Mouse (Mus musculus): Measurements from ENCODE around the gene 4930555G01Rik. TPM values are rescaled to one million over a fixed set of nuclear protein-coding genes. Genes with fewer than 3 reads are reported as not detected.
"Not testable (repeated sequence)": the region's sequence is repeated elsewhere in the genome, so short reads cannot be mapped to it uniquely, and the experiment has no call there.

4930555G01Rik gene
- polyA plus RNA-seq (2015; fragmentation: Nextera tagmentation; extraction: Ambion mirVana) = not detected in 2 replicates

GRCm38 (mm10) chr14:5050329-5050728 lies at the start of gene 4930555G01Rik:
Gene 4930555G01Rik (plus strand): TSS chr14:5050629.
- ATAC-seq (ENCODE audit: insufficient number of reproducible peaks, low FRiP score, low TSS enrichment, low read depth); H3K4me2 ChIP-seq; H3K27me3 ChIP-seq; H3K9me3 ChIP-seq; H3K9ac ChIP-seq; H3K4me1 ChIP-seq; H3K4me3 ChIP-seq; H3K36me3 ChIP-seq; H3K27ac ChIP-seq: not testable (repeated sequence)
- WGBS = no CpG with 5 or more reads among the region's 3 CpGs

GRCm38 (mm10) chr14:5015591-5015990 lies 34.8 kb upstream of the 4930555G01Rik start, which contains the start of gene Gm3298:
Gene Gm3298 (plus strand): TSS chr14:5015891.
- not testable (repeated sequence) for H3K27ac ChIP-seq; H3K9me3 ChIP-seq; H3K9ac ChIP-seq; H3K36me3 ChIP-seq; H3K27me3 ChIP-seq; H3K4me3 ChIP-seq; ATAC-seq (ENCODE audit: insufficient number of reproducible peaks, low FRiP score, low TSS enrichment, low read depth); H3K4me2 ChIP-seq; H3K4me1 ChIP-seq
- 90% methylated on average over 1 of the region's 2 CpGs for WGBS

- not testable (repeated sequence) for H3K27ac ChIP-seq; ATAC-seq (ENCODE audit: insufficient number of reproducible peaks, low FRiP score, low TSS enrichment, low read depth); H3K9me3 ChIP-seq; H3K9ac ChIP-seq; H3K36me3 ChIP-seq; H3K27me3 ChIP-seq; H3K4me1 ChIP-seq
- H3K4me3 ChIP-seq = peak within 1 kb of the TSS; percentile 40
- WGBS = 1% methylated on average over 26 of the region's 63 CpGs
- peak within 1 kb of the TSS; percentile 71 for H3K4me2 ChIP-seq
Observed at GRCm38 (mm10) chr14:5070611-5071490, 20.4 kb downstream of the 4930555G01Rik start, which contains the start of gene Gm8281. Gene Gm8281 (plus strand): TSS chr14:5071040.

Other genes with a start within 250 kb of the 4930555G01Rik start
- gene Gm3269, start 212.5 kb upstream of the 4930555G01Rik start, polyA plus RNA-seq (2015; fragmentation: Nextera tagmentation; extraction: Ambion mirVana) = not detected in 2 replicates
- gene Gm3264, start 195.1 kb upstream of the 4930555G01Rik start, polyA plus RNA-seq (2015; fragmentation: Nextera tagmentation; extraction: Ambion mirVana) = 0.31 and 0.47 TPM in 2 replicates
- gene Gm3278, start 158.2 kb upstream of the 4930555G01Rik start, polyA plus RNA-seq (2015; fragmentation: Nextera tagmentation; extraction: Ambion mirVana) = not detected in 2 replicates
- not detected in 2 replicates for gene Gm8297, start 66.7 kb upstream of the 4930555G01Rik start, polyA plus RNA-seq (2015; fragmentation: Nextera tagmentation; extraction: Ambion mirVana)
- 0.37 TPM in 1 of 2 replicates, not detected in the other for gene Gm3298, start 34.7 kb upstream of the 4930555G01Rik start, polyA plus RNA-seq (2015; fragmentation: Nextera tagmentation; extraction: Ambion mirVana)
- 0.21 and 0.37 TPM in 2 replicates for gene Gm8281, start 20.4 kb downstream of the 4930555G01Rik start, polyA plus RNA-seq (2015; fragmentation: Nextera tagmentation; extraction: Ambion mirVana)
- gene Gm8279, start 80.9 kb downstream of the 4930555G01Rik start, polyA plus RNA-seq (2015; fragmentation: Nextera tagmentation; extraction: Ambion mirVana) = not detected in 2 replicates
- gene Gm3317, start 113.9 kb downstream of the 4930555G01Rik start, polyA plus RNA-seq (2015; fragmentation: Nextera tagmentation; extraction: Ambion mirVana) = not detected in 2 replicates
- gene Gm8271, start 135.2 kb downstream of the 4930555G01Rik start, polyA plus RNA-seq (2015; fragmentation: Nextera tagmentation; extraction: Ambion mirVana) = not detected in 2 replicates
- not detected in 2 replicates for gene Gm3526, start 210.0 kb downstream of the 4930555G01Rik start, polyA plus RNA-seq (2015; fragmentation: Nextera tagmentation; extraction: Ambion mirVana)

Measured in limb, embryonic 15.5 days (tissue).